Mouse (Mus musculus): Measurements from ENCODE around the gene Oxt.
A peak's percentile ranks its signal among the peaks of the same experiment; 100 is the strongest.
"Not testable (repeated sequence)": the region's sequence is repeated elsewhere in the genome, so short reads cannot be mapped to it uniquely, and the experiment has no call there.

Oxt gene

DNA sequence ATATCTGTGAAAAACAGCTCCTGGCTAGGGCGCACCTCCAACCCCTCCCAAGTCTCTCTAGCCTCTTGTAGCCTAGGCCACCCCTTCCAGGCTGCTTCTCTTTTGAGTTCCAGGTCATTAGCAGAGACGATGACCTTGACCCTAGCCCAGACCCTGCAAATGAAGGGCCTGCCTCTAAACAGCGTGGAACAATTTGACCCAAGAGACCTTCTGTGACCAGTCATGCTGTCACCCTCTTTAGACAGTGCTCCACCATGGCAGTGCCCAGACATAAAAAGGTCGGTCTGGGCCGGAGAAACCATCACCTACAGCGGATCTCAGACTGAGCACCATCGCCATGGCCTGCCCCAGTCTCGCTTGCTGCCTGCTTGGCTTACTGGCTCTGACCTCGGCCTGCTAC lies at the start of gene Oxt:
Oxt (plus strand) TSS at position 301 of the 400 bp plus-strand sequence.
- no peak for DNase-seq (ENCODE audit: low read depth, low spot score)

- no peak for DNase-seq (ENCODE audit: low read depth, low spot score)
These were observed 47.5 kb upstream of the Oxt start for GRCm38 (mm10) chr2:130528457-130528856.

GRCm38 (mm10) chr2:130529290-130529689 lies 46.7 kb upstream of the Oxt start:
- DNase-seq (ENCODE audit: low read depth, low spot score) = no peak

DNA sequence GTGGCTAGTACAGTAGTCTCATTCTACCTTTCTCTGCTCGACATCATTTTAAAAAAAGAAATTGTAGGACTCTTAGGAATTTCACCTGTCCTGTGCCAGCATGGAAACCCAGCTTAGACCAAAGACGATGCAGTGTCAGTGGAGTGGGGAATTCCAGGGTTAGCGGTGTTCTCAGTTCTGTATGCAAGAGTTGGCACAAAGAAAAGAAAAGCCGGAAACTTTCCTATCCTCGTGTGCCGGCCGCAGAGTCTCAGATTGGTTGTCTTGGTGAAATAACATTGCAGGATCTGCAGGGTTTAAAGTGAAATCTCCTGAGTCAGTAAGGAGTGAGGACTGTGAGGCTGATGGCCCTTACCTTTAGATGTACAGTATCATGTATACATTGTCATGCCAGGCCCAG lies 46.0 kb upstream of the Oxt start:
- DNase-seq (ENCODE audit: low read depth, low spot score) = no peak

- no peak for DNase-seq (ENCODE audit: low read depth, low spot score)
These were observed 43.8 kb upstream of the Oxt start for GRCm38 (mm10) chr2:130532201-130532600.

DNA sequence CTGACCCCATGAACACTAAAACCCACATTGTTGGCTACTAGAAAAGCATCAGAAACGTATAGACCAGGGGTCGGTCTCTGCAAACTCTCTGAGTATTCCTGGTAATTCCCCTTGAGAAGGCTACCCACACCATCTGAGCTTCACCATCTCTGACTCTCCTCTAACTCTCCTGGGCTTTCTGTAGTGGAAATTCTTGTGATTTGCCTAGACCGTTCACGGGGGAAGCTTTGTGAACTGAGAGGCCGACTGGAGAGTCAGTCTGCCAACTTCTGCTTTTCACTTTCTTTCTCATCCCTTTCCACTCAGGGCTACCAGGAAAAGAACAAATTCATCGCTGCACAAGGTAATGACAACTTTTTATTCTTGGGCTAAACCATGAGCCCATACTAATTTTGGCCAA lies 41.0 kb upstream of the Oxt start:
- DNase-seq (ENCODE audit: low read depth, low spot score) = no peak

DNA sequence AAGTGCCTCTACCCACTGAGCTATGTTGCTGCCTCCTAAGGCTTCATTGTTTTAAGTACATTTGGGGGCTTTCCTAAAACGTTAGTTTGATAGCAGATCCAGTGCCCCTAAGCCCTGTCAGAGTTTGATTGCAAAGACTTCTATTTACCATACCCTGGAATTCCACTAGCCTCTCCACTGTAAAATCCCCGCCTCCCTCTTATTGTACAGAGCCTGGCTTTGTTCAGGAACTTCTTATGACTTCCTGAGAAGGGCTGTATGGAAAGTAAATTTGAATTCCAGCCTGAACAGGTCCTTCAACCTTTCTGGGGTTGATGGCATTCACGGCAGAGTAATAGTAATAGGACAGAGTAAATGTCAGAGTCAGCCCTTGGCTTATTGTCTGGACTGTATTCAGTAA lies 39.1 kb upstream of the Oxt start:
- DNase-seq (ENCODE audit: low read depth, low spot score) = no peak

GRCm38 (mm10) chr2:130538876-130539546 lies 37.0 kb upstream of the Oxt start:
- no peak for DNase-seq (ENCODE audit: low read depth, low spot score)

- DNase-seq (ENCODE audit: low read depth, low spot score) = no peak
These were observed 35.7 kb upstream of the Oxt start for GRCm38 (mm10) chr2:130540266-130540665.

GRCm38 (mm10) chr2:130546957-130547356 lies 29.0 kb upstream of the Oxt start:
- DNase-seq (ENCODE audit: low read depth, low spot score) = no peak

GRCm38 (mm10) chr2:130554841-130555240 lies 21.1 kb upstream of the Oxt start:
- no peak for DNase-seq (ENCODE audit: low read depth, low spot score)

- no peak for DNase-seq (ENCODE audit: low read depth, low spot score)
These were observed 19.7 kb upstream of the Oxt start for GRCm38 (mm10) chr2:130556292-130556691.

DNA sequence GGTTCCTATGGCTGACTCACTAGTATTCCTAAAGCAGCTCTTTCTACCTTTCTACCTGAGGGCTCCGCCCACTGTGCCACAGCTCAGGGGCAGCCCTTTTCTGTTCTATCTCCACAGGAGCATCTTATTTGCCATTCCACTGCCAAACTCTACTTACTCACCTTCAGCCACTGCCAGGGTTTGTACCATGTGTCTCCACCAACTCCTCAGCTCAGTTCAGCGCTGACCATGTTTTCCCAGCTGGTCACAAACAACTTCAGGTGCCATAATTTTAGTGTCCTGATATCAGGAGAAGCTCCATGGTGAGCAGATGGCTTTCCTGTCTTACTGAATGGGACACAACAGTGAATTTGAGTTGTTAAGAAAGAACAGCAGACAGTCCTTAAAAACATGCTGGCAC lies 18.5 kb upstream of the Oxt start:
- no peak for DNase-seq (ENCODE audit: low read depth, low spot score)

GRCm38 (mm10) chr2:130558015-130558414 lies 18.0 kb upstream of the Oxt start:
- DNase-seq (ENCODE audit: low read depth, low spot score) = no peak

- DNase-seq (ENCODE audit: low read depth, low spot score) = peak; percentile 85
These were observed 12.5 kb upstream of the Oxt start, which contains the start of gene Mrps26 for GRCm38 (mm10) chr2:130563212-130564055. Gene Mrps26, plus strand, starts transcription at chr2:130563742.

DNA sequence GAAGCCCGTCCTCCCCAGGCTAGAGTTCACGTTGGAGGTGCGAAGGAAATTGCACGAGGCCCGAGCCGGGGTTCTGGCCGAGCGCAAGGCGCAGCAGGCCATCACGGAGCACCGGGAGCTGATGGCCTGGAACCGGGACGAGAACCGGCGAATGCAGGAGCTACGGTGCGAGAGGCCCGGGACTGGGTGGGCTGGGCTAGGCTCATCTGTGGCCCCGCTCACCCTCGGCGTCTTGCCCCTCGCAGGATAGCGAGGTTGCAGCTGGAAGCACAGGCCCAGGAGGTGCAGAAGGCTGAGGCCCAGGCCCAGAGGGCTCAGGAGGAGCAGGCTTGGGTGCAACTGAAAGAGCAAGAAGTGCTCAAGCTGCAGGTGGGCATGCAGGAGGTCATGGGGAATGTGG lies 11.9 kb upstream of the Oxt start:
- no peak for DNase-seq (ENCODE audit: low read depth, low spot score)

- no peak for DNase-seq (ENCODE audit: low read depth, low spot score)
These were observed 11.0 kb upstream of the Oxt start for GRCm38 (mm10) chr2:130564983-130565382.

GRCm38 (mm10) chr2:130568921-130569320 lies 7.1 kb upstream of the Oxt start:
- DNase-seq (ENCODE audit: low read depth, low spot score) = no peak

GRCm38 (mm10) chr2:130569926-130570325 lies 6.0 kb upstream of the Oxt start:
- no peak for DNase-seq (ENCODE audit: low read depth, low spot score)

- no peak for DNase-seq (ENCODE audit: low read depth, low spot score)
These were observed 1.0 kb upstream of the Oxt start for GRCm38 (mm10) chr2:130574960-130575359.

DNA sequence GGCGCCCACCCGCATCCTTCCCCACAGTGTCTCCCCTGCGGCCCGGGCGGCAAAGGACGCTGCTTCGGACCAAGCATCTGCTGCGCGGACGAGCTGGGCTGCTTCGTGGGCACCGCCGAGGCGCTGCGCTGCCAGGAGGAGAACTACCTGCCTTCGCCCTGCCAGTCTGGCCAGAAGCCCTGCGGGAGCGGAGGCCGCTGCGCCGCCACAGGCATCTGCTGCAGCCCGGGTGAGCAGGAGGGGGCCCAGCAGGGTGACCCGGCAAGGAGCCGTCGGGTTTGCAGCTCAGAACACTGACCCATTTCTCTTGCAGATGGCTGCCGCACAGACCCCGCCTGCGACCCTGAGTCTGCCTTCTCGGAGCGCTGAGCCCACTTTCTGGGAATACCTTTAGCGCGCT lies 591 bp downstream of the Oxt start:
- DNase-seq (ENCODE audit: low read depth, low spot score) = not testable (repeated sequence)

DNA sequence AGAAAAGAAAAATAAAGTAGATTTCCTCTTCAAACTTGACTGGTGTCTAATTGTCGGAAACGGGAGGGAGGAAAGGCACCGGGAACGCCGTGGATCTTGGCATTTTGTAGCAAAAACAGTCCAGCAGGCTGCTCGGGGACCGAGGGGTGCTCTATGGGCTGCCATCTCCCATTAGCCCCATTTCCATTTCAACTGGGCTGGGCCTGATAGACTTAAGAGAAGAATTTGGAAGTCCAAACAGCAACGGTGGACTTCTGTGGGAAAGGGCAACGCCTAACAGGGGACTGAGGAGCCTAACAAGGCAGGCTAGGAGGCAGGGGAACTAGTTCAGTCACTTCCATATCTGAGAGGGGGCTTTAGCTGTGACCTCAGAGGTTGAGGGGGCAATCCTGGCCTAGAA lies 1.0 kb downstream of the Oxt start:
- no peak for DNase-seq (ENCODE audit: low read depth, low spot score)

DNA sequence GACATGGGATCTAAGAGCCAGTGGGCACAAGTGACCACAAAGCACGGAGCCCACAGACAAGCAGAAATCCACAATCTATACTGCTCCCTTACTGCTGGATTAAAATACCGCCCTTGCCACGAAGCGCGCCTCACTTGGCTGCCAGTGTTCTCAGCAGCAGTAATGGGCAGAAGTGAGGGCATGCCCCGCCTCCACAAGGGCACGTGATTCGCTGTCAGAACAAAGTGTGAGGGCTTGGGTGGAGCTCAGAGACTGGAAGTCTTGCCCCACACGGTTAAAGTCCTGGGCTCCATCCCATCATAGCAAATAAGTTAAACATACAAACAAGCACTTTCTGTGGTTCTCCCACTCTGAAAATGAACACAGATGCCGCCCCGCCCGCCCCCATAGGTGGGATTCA lies 1.7 kb downstream of the Oxt start:
- DNase-seq (ENCODE audit: low read depth, low spot score) = no peak
